12 mouse cellular contexts compared by ENCODE assay signal in genomic region chr15:4653706-4654105, GRCm38 (mm10).
"Had no signal": no experiment of that assay in that cellular context is flagged by ENCODE, and none has a peak within 500 bp of the region (broad histone marks: within the 10 kb centered on the region; RNA-seq: fewer than 3 reads in every experiment).

No protein-coding gene starts in this region.

- H3K4me1 ChIP-seq: limb, embryonic 15.5 days; midbrain, embryonic 12.5 days; neural tube, embryonic 13.5 days had no signal

- ATAC-seq: midbrain, embryonic 16.5 days had no signal

- H3K4me2 ChIP-seq: limb, embryonic 15.5 days; midbrain, embryonic 12.5 days; neural tube, embryonic 13.5 days had no signal

- H3K9me3 ChIP-seq: limb, embryonic 15.5 days; midbrain, embryonic 12.5 days; neural tube, embryonic 13.5 days had no signal

- H3K36me3 ChIP-seq: limb, embryonic 15.5 days; midbrain, embryonic 12.5 days; neural tube, embryonic 13.5 days had no signal

- H3K27ac ChIP-seq: kidney, postnatal 0 days; left cerebral cortex, adult 2 months; limb, embryonic 15.5 days; liver, embryonic 14.5 days; midbrain, embryonic 12.5 days; neural tube, embryonic 13.5 days had no signal

- H3K27me3 ChIP-seq: limb, embryonic 15.5 days; midbrain, embryonic 12.5 days; neural tube, embryonic 13.5 days had no signal

- H3K4me3 ChIP-seq: left cerebral cortex, adult 2 months; limb, embryonic 15.5 days; midbrain, embryonic 12.5 days; neural tube, embryonic 13.5 days had no signal

- H3K9ac ChIP-seq: limb, embryonic 15.5 days; liver, embryonic 14.5 days; midbrain, embryonic 12.5 days; neural tube, embryonic 13.5 days had no signal

- DNase-seq: retina, postnatal 1 day; right cerebral cortex, postnatal 4 days; spleen, adult 18-20 months; thymus, adult 18-20 months; thymus, postnatal 14 days had no signal
